Mouse (Mus musculus): ENCODE data around the gene Tmco3. TPM values are rescaled to one million over a fixed set of nuclear protein-coding genes. Genes with fewer than 3 reads are reported as not detected.

Gene Tmco3
- polyA plus RNA-seq, 1 experiment from 2014 or later: 31.2 TPM

DNA sequence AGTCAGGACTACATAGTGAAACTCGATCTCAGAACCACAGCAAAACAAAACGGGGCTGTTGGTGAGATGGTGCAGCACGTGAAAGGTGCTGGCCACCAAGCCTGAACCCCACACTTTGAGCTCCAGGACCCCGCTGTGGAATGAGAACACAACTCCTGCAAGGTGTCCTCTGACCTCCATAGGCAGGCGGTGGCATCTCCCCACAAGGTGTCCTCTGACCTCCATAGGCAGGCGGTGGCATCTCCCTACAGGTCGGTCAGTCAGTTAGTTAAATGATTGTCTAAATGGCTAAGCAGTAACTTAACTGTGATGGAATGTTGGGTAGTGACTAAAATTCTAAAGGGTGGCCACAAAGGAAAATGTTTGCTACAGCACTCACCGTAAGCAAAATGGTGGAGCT lies 11.6 kb downstream of the Tmco3 start:
- Histone ChIP-seq H3K27ac (ENCODE audit: low read depth, low read length) (no peak overlapping the region), H3K27me3 (ENCODE audit: control insufficient read depth, insufficient read depth, low read length) (no peaks in the 10 kb centered on the region), H3K36me3 (ENCODE audit: control insufficient read depth, insufficient read depth, low read length) (peaks cover 28% of the 10 kb centered on the region), H3K4me1 (ENCODE audit: control insufficient read depth, insufficient read depth, low read length) (no peaks in the 10 kb centered on the region), H3K4me3 (ENCODE audit: low read depth, low read length) (no peak overlapping the region), H3K4me2 (no peak overlapping the region), H3K9ac (ENCODE audit: low read length) (no peak overlapping the region), H3K9me3 (ENCODE audit: control insufficient read depth, low read length) (peaks cover 5% of the 10 kb centered on the region)
- DNase-seq (ENCODE audit: low spot score, missing footprints) (no peak), ATAC-seq (ENCODE audit: low FRiP score) (no peak)
- WGBS: 97% methylated on average over 8 of the region's 8 CpGs

DNA sequence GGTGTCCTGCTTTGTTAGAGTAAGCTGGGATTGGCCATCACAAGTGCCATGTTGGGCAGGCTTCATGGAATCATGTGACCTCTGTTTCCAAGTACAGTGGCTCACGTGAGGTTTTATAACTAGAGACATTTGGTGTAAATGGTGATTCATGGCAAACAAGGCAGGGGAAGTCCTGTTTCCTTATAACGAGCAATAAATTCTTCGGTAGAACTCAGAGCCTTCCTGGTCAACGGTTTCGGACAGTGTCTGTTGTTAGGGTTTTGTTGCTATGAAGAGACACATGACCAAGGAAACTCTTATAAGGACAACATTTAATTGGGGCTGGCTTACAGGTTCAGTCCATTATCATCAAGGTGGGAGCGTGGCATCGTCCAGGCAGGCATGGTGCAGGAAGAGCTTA lies 13.0 kb downstream of the Tmco3 start:
- Histone ChIP-seq H3K9ac (ENCODE audit: low read length) (no peak overlapping the region), H3K27me3 (ENCODE audit: control insufficient read depth, insufficient read depth, low read length) (no peaks in the 10 kb centered on the region), H3K4me2 (no peak overlapping the region), H3K36me3 (ENCODE audit: control insufficient read depth, insufficient read depth, low read length) (peaks cover 25% of the 10 kb centered on the region), H3K4me3 (ENCODE audit: low read depth, low read length) (no peak overlapping the region), H3K27ac (ENCODE audit: low read depth, low read length) (no peak overlapping the region), H3K4me1 (ENCODE audit: control insufficient read depth, insufficient read depth, low read length) (no peaks in the 10 kb centered on the region), H3K9me3 (ENCODE audit: control insufficient read depth, low read length) (peaks cover 5% of the 10 kb centered on the region)
- DNase-seq (ENCODE audit: low spot score, missing footprints) (no peak), ATAC-seq (ENCODE audit: low FRiP score) (no peak)
- WGBS: 95% methylated on average over 7 of the region's 7 CpGs

DNA sequence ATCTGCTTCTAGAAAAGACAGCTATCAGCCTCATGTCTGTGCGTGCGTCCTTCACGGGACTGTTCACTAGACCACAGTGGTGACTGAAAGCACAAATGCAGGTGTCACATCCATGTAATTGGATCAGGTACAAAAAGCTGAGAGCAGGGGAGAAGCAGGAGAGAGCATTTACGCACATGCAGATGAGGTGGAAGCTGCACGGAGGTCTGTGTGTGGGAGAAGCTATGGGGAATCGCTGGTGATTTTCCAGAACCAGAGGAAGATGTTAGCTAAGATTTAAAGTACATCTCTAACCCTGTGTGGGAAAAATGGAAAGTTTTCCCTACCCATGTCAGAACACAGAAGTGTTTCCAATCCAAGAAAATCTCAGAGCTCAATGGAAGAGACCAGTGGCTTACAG lies 17.5 kb downstream of the Tmco3 start:
- Histone ChIP-seq H3K36me3 (ENCODE audit: control insufficient read depth, insufficient read depth, low read length) (peaks cover 3% of the 10 kb centered on the region), H3K9ac (ENCODE audit: low read length) (no peak overlapping the region), H3K27ac (ENCODE audit: low read depth, low read length) (no peak overlapping the region), H3K4me2 (no peak overlapping the region), H3K4me1 (ENCODE audit: control insufficient read depth, insufficient read depth, low read length) (no peaks in the 10 kb centered on the region), H3K27me3 (ENCODE audit: control insufficient read depth, insufficient read depth, low read length) (no peaks in the 10 kb centered on the region), H3K4me3 (ENCODE audit: low read depth, low read length) (no peak overlapping the region), H3K9me3 (ENCODE audit: control insufficient read depth, low read length) (no peaks in the 10 kb centered on the region)
- DNase-seq (ENCODE audit: low spot score, missing footprints): no peak
- 94% methylated on average over 6 of the region's 6 CpGs for WGBS
- no peak for ATAC-seq (ENCODE audit: low FRiP score)

DNA sequence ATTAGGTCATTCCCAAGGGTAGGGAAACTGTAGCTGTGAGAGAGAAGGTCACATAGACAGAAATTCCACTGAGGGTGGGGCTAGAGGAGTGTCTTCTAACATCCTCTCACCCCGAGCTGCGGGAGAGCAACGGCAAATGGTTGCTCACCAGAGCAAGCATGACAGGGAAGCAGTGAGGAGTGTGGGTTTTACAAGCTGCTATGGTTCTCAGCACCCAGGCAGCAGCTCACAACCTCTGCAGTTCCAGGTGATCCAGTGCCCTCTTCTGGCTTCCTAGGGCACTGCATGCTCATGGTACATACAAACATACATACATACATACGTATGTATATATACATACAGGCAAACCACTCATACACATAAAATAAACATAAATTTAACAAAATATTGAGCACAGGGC lies 17.9 kb downstream of the Tmco3 start:
- peaks cover 3% of the 10 kb centered on the region for H3K36me3 ChIP-seq (ENCODE audit: control insufficient read depth, insufficient read depth, low read length)
- DNase-seq (ENCODE audit: low spot score, missing footprints): no peak
- ATAC-seq (ENCODE audit: low FRiP score): no peak
- WGBS: 96% methylated on average over 4 of the region's 4 CpGs
- H3K9ac ChIP-seq (ENCODE audit: low read length): no peak overlapping the region
- H3K27me3 ChIP-seq (ENCODE audit: control insufficient read depth, insufficient read depth, low read length): no peaks in the 10 kb centered on the region
- H3K4me1 ChIP-seq (ENCODE audit: control insufficient read depth, insufficient read depth, low read length): no peaks in the 10 kb centered on the region
- no peak overlapping the region for H3K4me2 ChIP-seq
- no peak overlapping the region for H3K4me3 ChIP-seq (ENCODE audit: low read depth, low read length)
- no peaks in the 10 kb centered on the region for H3K9me3 ChIP-seq (ENCODE audit: control insufficient read depth, low read length)
- no peak overlapping the region for H3K27ac ChIP-seq (ENCODE audit: low read depth, low read length)

DNA sequence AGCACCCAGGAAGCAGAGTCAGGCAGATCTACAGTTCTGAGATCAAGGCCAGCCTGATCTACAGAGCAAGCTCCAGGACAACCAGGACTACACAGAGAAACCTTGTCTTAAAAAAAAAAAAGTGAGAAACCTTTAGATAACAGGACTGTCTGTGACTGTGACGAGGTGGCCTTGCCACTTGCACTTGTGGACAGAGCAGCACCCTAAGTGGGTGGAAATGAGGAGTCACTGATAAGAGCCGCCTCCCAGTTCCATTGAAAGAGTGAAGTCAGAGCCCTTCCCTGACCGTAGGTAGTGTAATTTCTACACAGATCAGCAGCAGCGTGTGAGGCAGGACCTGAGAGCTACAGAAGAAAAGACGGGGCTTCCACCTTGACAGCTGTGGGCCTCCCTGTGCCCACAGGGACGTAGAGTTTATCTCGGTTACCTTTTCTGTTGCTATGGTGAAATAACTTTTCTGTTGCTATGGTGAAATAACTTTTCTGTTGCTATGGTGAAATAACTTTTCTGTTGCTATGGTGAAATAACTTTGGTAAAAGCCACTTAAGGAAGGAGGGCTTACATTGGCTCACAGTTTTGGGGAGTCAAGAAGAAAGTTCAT lies 18.4 kb downstream of the Tmco3 start:
- 80% methylated on average over 7 of the region's 7 CpGs for WGBS
- no peaks in the 10 kb centered on the region for H3K27me3 ChIP-seq (ENCODE audit: control insufficient read depth, insufficient read depth, low read length)
- peaks cover 3% of the 10 kb centered on the region for H3K36me3 ChIP-seq (ENCODE audit: control insufficient read depth, insufficient read depth, low read length)
- H3K4me2 ChIP-seq: no peak overlapping the region
- H3K4me3 ChIP-seq (ENCODE audit: low read depth, low read length): no peak overlapping the region
- H3K9ac ChIP-seq (ENCODE audit: low read length): no peak overlapping the region
- no peak overlapping the region for H3K27ac ChIP-seq (ENCODE audit: low read depth, low read length)
- no peak for DNase-seq (ENCODE audit: low spot score, missing footprints)
- no peak for ATAC-seq (ENCODE audit: low FRiP score)
- H3K4me1 ChIP-seq (ENCODE audit: control insufficient read depth, insufficient read depth, low read length): no peaks in the 10 kb centered on the region
- H3K9me3 ChIP-seq (ENCODE audit: control insufficient read depth, low read length): no peaks in the 10 kb centered on the region

DNA sequence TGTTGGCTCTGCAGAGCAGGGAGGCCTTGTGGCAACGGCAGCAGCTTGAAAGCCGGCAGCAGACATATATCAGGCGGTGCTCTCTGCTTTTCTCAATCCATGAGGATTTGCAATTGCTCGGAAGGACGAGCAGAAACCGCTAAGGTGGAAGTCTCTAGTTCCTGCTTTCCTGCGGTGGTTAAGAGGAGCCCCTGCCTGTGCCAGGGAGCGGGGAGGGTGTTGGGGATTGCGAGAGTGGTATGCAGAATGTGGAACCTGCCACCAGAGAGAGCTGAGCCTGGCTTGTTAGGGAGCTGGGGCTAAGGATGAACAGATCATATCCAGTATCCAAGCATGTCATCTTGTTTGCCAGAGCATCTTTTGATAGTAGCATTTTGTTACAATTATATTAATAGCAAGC lies 18.9 kb downstream of the Tmco3 start:
- no peak overlapping the region for H3K4me3 ChIP-seq (ENCODE audit: low read depth, low read length)
- no peaks in the 10 kb centered on the region for H3K9me3 ChIP-seq (ENCODE audit: control insufficient read depth, low read length)
- no peaks in the 10 kb centered on the region for H3K4me1 ChIP-seq (ENCODE audit: control insufficient read depth, insufficient read depth, low read length)
- no peak overlapping the region for H3K27ac ChIP-seq (ENCODE audit: low read depth, low read length)
- H3K9ac ChIP-seq (ENCODE audit: low read length): no peak overlapping the region
- DNase-seq (ENCODE audit: low spot score, missing footprints) (no peak), ATAC-seq (ENCODE audit: low FRiP score) (no peak)
- 83% methylated on average over 9 of the region's 9 CpGs for WGBS
- no peaks in the 10 kb centered on the region for H3K27me3 ChIP-seq (ENCODE audit: control insufficient read depth, insufficient read depth, low read length)
- H3K4me2 ChIP-seq: no peak overlapping the region
- H3K36me3 ChIP-seq (ENCODE audit: control insufficient read depth, insufficient read depth, low read length): peaks cover 3% of the 10 kb centered on the region

DNA sequence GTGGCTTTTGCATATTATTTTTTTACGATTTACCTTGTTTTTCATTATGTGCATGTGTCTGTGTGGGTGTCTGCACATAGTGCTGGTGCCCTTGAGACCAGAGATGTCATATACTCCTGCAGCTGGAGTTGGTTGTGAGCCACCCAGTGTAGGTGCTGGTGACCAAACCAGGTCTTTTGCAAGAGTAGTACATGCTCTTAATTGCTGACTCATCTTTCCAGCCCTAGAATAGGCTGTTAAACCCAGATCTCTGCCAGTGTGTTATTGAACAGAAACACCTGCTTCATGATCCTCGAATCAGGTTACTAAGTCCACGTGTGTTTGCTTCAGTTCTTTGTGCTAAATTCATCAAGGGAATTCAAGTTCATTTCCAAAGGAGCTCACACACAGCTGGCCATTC lies 26.9 kb downstream of the Tmco3 start:
- Histone ChIP-seq H3K9ac (ENCODE audit: low read length) (no peak overlapping the region), H3K4me2 (no peak overlapping the region), H3K9me3 (ENCODE audit: control insufficient read depth, low read length) (no peaks in the 10 kb centered on the region), H3K36me3 (ENCODE audit: control insufficient read depth, insufficient read depth, low read length) (no peaks in the 10 kb centered on the region), H3K27me3 (ENCODE audit: control insufficient read depth, insufficient read depth, low read length) (no peaks in the 10 kb centered on the region), H3K4me3 (ENCODE audit: low read depth, low read length) (no peak overlapping the region), H3K4me1 (ENCODE audit: control insufficient read depth, insufficient read depth, low read length) (no peaks in the 10 kb centered on the region), H3K27ac (ENCODE audit: low read depth, low read length) (no peak overlapping the region)
- no peak for ATAC-seq (ENCODE audit: low FRiP score)
- 84% methylated on average over 3 of the region's 3 CpGs for WGBS
- DNase-seq (ENCODE audit: low spot score, missing footprints): no peak

DNA sequence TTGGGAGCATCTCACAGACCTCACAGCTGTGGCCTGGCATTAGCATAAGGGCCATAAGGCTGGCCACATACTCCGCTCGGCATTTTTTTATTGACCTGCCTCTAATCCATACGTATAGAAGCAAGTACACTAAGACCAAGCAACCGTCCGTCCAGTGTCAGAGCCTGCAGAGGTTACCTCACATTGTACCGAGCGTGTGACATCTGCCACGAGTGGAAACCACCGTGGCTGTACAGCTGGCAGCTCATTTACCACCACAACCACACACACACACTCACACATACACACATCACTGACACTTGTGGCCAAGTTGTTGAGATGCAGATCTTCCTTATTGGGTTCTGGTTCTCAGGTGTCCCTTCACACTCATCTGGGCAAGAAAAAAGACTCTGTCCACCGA lies 28.7 kb downstream of the Tmco3 start:
- H3K4me3 ChIP-seq (ENCODE audit: low read depth, low read length): no peak overlapping the region
- 93% methylated on average over 10 of the region's 10 CpGs for WGBS
- H3K27me3 ChIP-seq (ENCODE audit: control insufficient read depth, insufficient read depth, low read length): no peaks in the 10 kb centered on the region
- H3K9ac ChIP-seq (ENCODE audit: low read length): no peak overlapping the region
- DNase-seq (ENCODE audit: low spot score, missing footprints): no peak
- H3K36me3 ChIP-seq (ENCODE audit: control insufficient read depth, insufficient read depth, low read length): no peaks in the 10 kb centered on the region
- H3K4me2 ChIP-seq: no peak overlapping the region
- H3K9me3 ChIP-seq (ENCODE audit: control insufficient read depth, low read length): no peaks in the 10 kb centered on the region
- H3K27ac ChIP-seq (ENCODE audit: low read depth, low read length): no peak overlapping the region
- no peaks in the 10 kb centered on the region for H3K4me1 ChIP-seq (ENCODE audit: control insufficient read depth, insufficient read depth, low read length)
- ATAC-seq (ENCODE audit: low FRiP score): no peak

DNA sequence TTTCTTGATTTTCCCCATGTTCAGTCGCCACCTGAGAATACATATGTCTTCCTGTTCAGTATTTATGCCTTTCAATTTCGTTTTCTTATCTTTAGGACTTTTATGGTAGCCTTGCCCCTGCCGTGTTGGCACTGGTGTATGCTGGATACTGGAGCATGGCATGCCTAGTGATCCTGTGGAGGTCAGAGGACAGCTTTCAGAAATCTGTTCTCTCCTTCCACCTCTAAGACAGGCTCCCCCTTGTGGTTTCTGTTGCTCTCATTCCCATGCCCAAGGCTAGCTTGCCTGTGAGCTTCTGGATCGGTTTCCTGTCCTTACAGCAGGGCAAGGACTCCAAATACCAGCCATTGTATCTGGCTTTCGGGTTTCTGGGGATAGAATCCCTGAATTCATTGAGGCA lies 38.6 kb downstream of the Tmco3 start:
- H3K27ac ChIP-seq (ENCODE audit: low read depth, low read length): no peak overlapping the region
- no peak overlapping the region for H3K4me2 ChIP-seq
- no peak overlapping the region for H3K9ac ChIP-seq (ENCODE audit: low read length)
- no peaks in the 10 kb centered on the region for H3K9me3 ChIP-seq (ENCODE audit: control insufficient read depth, low read length)
- H3K27me3 ChIP-seq (ENCODE audit: control insufficient read depth, insufficient read depth, low read length): no peaks in the 10 kb centered on the region; the same call in 1 of the 2 replicates
- WGBS: 38% methylated on average over 5 of the region's 5 CpGs
- H3K4me3 ChIP-seq (ENCODE audit: low read depth, low read length): no peak overlapping the region
- H3K4me1 ChIP-seq (ENCODE audit: control insufficient read depth, insufficient read depth, low read length): 0 out of 2 replicates have a peak, but pooled peaks cover 2% of the 10 kb centered on the region
- peaks cover 5% of the 10 kb centered on the region; the same call in 1 of the 2 replicates for H3K36me3 ChIP-seq (ENCODE audit: control insufficient read depth, insufficient read depth, low read length)
- DNase-seq (ENCODE audit: low spot score, missing footprints) (no peak), ATAC-seq (ENCODE audit: low FRiP score) (no peak)

Measured in midbrain, embryonic 11.5 days (tissue).